Comparison of ENCODE assay signal across 8 mouse cellular contexts in genomic region chr11:119053738-119054350, GRCm38 (mm10). TPM values are rescaled to one million over a fixed set of nuclear protein-coding genes. Genes with fewer than 3 reads are reported as not detected.
DNase-seq lines count a peak whose midpoint lies in the region; ATAC-seq and TF ChIP-seq lines count a peak whose summit lies in the region.

No protein-coding gene starts in this region.

- no peaks in the 10 kb centered on the region for H3K9me3 ChIP-seq in kidney, postnatal 0 days (replicated peaks; ENCODE audit: low read length)
- H3K9me3 ChIP-seq in hindbrain, embryonic 16.5 days (ENCODE audit: control insufficient read depth, low read length): no peaks in the 10 kb centered on the region

- 2% methylated on average over 33 of the region's 35 CpGs for WGBS in kidney, postnatal 0 days
- 1% methylated on average over 34 of the region's 35 CpGs for WGBS in hindbrain, embryonic 16.5 days

- H3K4me2 ChIP-seq in kidney, postnatal 0 days (ENCODE audit: low read length): peak overlapping the region; percentile 57
- peak overlapping the region; percentile 97 for H3K4me2 ChIP-seq in hindbrain, embryonic 16.5 days (ENCODE audit: low read length)

- no peaks in the 10 kb centered on the region for H3K36me3 ChIP-seq in kidney, postnatal 0 days (ENCODE audit: insufficient read depth, low read length)
- H3K36me3 ChIP-seq in hindbrain, embryonic 16.5 days (ENCODE audit: control insufficient read depth, insufficient read depth, low read length): no peaks in the 10 kb centered on the region

- peaks cover 75% of the 10 kb centered on the region for H3K27me3 ChIP-seq in kidney, postnatal 0 days (ENCODE audit: insufficient read depth, low read length)
- H3K27me3 ChIP-seq in hindbrain, embryonic 16.5 days (replicated peaks; ENCODE audit: control insufficient read depth, insufficient read depth, low read length): peaks cover 29% of the 10 kb centered on the region

- no peak; the same call in 1 of the 2 replicates for TF ChIP-seq POLR2A in brain, embryonic 14.5 days (IDR thresholded peaks at IDR 0.05; ENCODE audit: borderline replicate concordance, extremely low read depth, insufficient read depth, insufficient read length, poor library complexity, severe bottlenecking)

- no peak for ATAC-seq in kidney, postnatal 0 days (replicated peaks; ENCODE audit: low FRiP score, low read depth)
- peak; percentile 64 for ATAC-seq in hindbrain, embryonic 16.5 days

- peaks cover 33% of the 10 kb centered on the region for H3K4me1 ChIP-seq in kidney, postnatal 0 days (replicated peaks; ENCODE audit: insufficient read depth, low read length)
- H3K4me1 ChIP-seq in hindbrain, embryonic 16.5 days (ENCODE audit: control insufficient read depth, insufficient read depth, low read depth, low read length): peaks cover 48% of the 10 kb centered on the region

- TF ChIP-seq CTCF in kidney, postnatal 0 days (IDR thresholded peaks at IDR 0.05; ENCODE audit: low read depth): no peak
- no peak for TF ChIP-seq CTCF in brain, embryonic 14.5 days (IDR thresholded peaks at IDR 0.05; ENCODE audit: borderline replicate concordance, extremely low read depth, insufficient read depth, insufficient read length)

- DNase-seq in kidney, postnatal 0 days (ENCODE audit: low spot score): no peak
- DNase-seq in kidney, adult 9 months: no peak
- DNase-seq in CD4-positive helper T cell, adult 2 months (ENCODE audit: low read depth, low spot score): peak; percentile 76
- DNase-seq in brain, embryonic 14.5 days (ENCODE audit: low read depth): peak; percentile 94
- DNase-seq in naive thymus-derived CD4-positive, alpha-beta T cell, adult 2 months (ENCODE audit: low read depth): peak; percentile 69
- no peak for DNase-seq in urinary bladder, postnatal 14 days (ENCODE audit: low spot score)
- DNase-seq in adrenal gland, postnatal 10 days: no peak

- H3K9ac ChIP-seq in kidney, postnatal 0 days (ENCODE audit: low read depth, low read length): no peak overlapping the region
- H3K9ac ChIP-seq in hindbrain, embryonic 16.5 days (ENCODE audit: low read depth, low read length): peak overlapping the region; percentile 67

- H3K4me3 ChIP-seq in kidney, postnatal 0 days (replicated peaks; ENCODE audit: low read depth, low read length): peak overlapping the region; percentile 16
- peak overlapping the region; percentile 39 for H3K4me3 ChIP-seq in hindbrain, embryonic 16.5 days (ENCODE audit: low read length)

- H3K27ac ChIP-seq in kidney, postnatal 0 days: no peak overlapping the region
- peak overlapping the region; percentile 93 for H3K27ac ChIP-seq in hindbrain, embryonic 16.5 days (ENCODE audit: low read depth, low read length)

RNA-seq across cellular contexts. Expression of gene Cbx8, which starts 13.1 kb away (rescaled TPM):
- polyA plus RNA-seq in kidney, postnatal 0 days (2015; fragmentation: Nextera tagmentation; extraction: Ambion mirVana): 6.1 and 7.7 TPM in 2 replicates
- polyA plus RNA-seq in brain, embryonic 14.5 days (2012; rRNA removed): 6.5 and 10.4 TPM in 2 replicates
- 8.5 and 9.5 TPM in 2 replicates for polyA plus RNA-seq in hindbrain, embryonic 16.5 days (2015; fragmentation: Nextera tagmentation; extraction: Ambion mirVana)
- total RNA-seq in adrenal gland, postnatal 10 days (2021): 10 to 100 TPM in 1 of 2 experiments, 1 to 10 TPM in 1; 8.8 to 12.3 TPM

RNA-seq across cellular contexts. Expression of gene Cbx2, which starts 31.1 kb away (rescaled TPM):
- polyA plus RNA-seq in kidney, postnatal 0 days (2015; fragmentation: Nextera tagmentation; extraction: Ambion mirVana): 16.7 and 18.4 TPM in 2 replicates
- 30.0 and 40.1 TPM in 2 replicates for polyA plus RNA-seq in brain, embryonic 14.5 days (2012; rRNA removed)
- polyA plus RNA-seq in hindbrain, embryonic 16.5 days (2015; fragmentation: Nextera tagmentation; extraction: Ambion mirVana): 10.7 and 14.0 TPM in 2 replicates
- total RNA-seq in adrenal gland, postnatal 10 days (2021): 1 to 10 TPM; 6.7 to 7.9 TPM

RNA-seq across cellular contexts. Expression of gene Cbx4, which starts 32.2 kb away (rescaled TPM):
- polyA plus RNA-seq in kidney, postnatal 0 days (2015; fragmentation: Nextera tagmentation; extraction: Ambion mirVana): 8.0 and 9.7 TPM in 2 replicates
- 30.0 and 34.7 TPM in 2 replicates for polyA plus RNA-seq in brain, embryonic 14.5 days (2012; rRNA removed)
- polyA plus RNA-seq in hindbrain, embryonic 16.5 days (2015; fragmentation: Nextera tagmentation; extraction: Ambion mirVana): 23.4 and 24.8 TPM in 2 replicates
- total RNA-seq in adrenal gland, postnatal 10 days (2021): 100 to 1,000 TPM in 1 of 2 experiments, 10 to 100 TPM in 1; 52.0 to 133 TPM

Comparison
In these comparisons a context has a peak if more than half of its experiments do, and no peak if none do; other contexts are left out.
1. DNase-seq: peak in CD4-positive helper T cell, adult 2 months (single experiment), brain, embryonic 14.5 days (single experiment) and naive thymus-derived CD4-positive, alpha-beta T cell, adult 2 months (single experiment); none in kidney, postnatal 0 days (single experiment), kidney, adult 9 months (single experiment), urinary bladder, postnatal 14 days (single experiment) and adrenal gland, postnatal 10 days (single experiment).